Mouse (Mus musculus): ENCODE data around the gene Ccdc74a.

- no peak for TF ChIP-seq CTCF (IDR thresholded peaks at IDR 0.05; ENCODE audit: low read depth, low read length)
- TF ChIP-seq POLR2A (IDR thresholded peaks at IDR 0.05; ENCODE audit: extremely low read depth, insufficient read depth, low read length), result no peak
Observed at GRCm38 (mm10) chr16:17650711-17651110, 4.4 kb downstream of the Ccdc74a start.

Measured in liver, adult 2 months (tissue).